In genomic region chr7:68748761-68749635, GRCm38 (mm10) we compare ENCODE assay signal across 8 mouse cellular contexts. TPM values are rescaled to one million over a fixed set of nuclear protein-coding genes. Genes with fewer than 3 reads are reported as not detected.
DNase-seq lines count a peak whose midpoint lies in the region; ATAC-seq lines count a peak whose summit lies in the region.

Gene Arrdc4 (minus strand): TSS chr7:68749241.

- DNase-seq in adrenal gland, postnatal 14 days: peak; percentile 99
- DNase-seq in embryonic facial prominence, embryonic 10.5 days (ENCODE audit: low spot score): peak; percentile 98
- DNase-seq in gastrocnemius, postnatal 4 days (ENCODE audit: low spot score in 2 of 2): peak; percentile 93 to 97
- DNase-seq in left cerebral cortex, postnatal 14 days (ENCODE audit: low spot score in 2 of 2): peak; percentile 99 to 100
- peak; percentile 99 for DNase-seq in right cerebral cortex, postnatal 25 days
- DNase-seq in urinary bladder, postnatal 36 days (ENCODE audit: low spot score in 2 of 2): peak; percentile 99

- peaks cover 21% of the 10 kb centered on the region for H3K4me1 ChIP-seq in embryonic facial prominence, embryonic 10.5 days
- H3K4me1 ChIP-seq in intestine, embryonic 15.5 days (replicated peaks): peaks cover 12% of the 10 kb centered on the region

- H3K4me3 ChIP-seq in embryonic facial prominence, embryonic 10.5 days: peak within 1 kb of the TSS; percentile 89
- H3K4me3 ChIP-seq in intestine, embryonic 15.5 days (replicated peaks): peak within 1 kb of the TSS; percentile 66

- no peaks in the 10 kb centered on the region for H3K27me3 ChIP-seq in embryonic facial prominence, embryonic 10.5 days (replicated peaks; ENCODE audit: low read depth, poor library complexity, severe bottlenecking)
- no peaks in the 10 kb centered on the region for H3K27me3 ChIP-seq in intestine, embryonic 15.5 days (replicated peaks)

- ATAC-seq in intestine, embryonic 15.5 days: peak; percentile 99
- peak; percentile 100 for ATAC-seq in megakaryocyte-erythroid progenitor cell, adult 5-6 weeks (replicated peaks; ENCODE audit: low FRiP score, low TSS enrichment, poor library complexity, severe bottlenecking)

- H3K9me3 ChIP-seq in embryonic facial prominence, embryonic 10.5 days: no peaks in the 10 kb centered on the region
- no peaks in the 10 kb centered on the region for H3K9me3 ChIP-seq in intestine, embryonic 15.5 days

- peaks cover 7% of the 10 kb centered on the region for H3K36me3 ChIP-seq in embryonic facial prominence, embryonic 10.5 days (replicated peaks)
- no peaks in the 10 kb centered on the region for H3K36me3 ChIP-seq in intestine, embryonic 15.5 days

- peak within 1 kb of the TSS; percentile 87 for H3K27ac ChIP-seq in embryonic facial prominence, embryonic 10.5 days (replicated peaks)
- H3K27ac ChIP-seq in intestine, embryonic 15.5 days: peak within 1 kb of the TSS; percentile 81

- peak within 1 kb of the TSS; percentile 75 for H3K9ac ChIP-seq in intestine, embryonic 15.5 days

- WGBS in embryonic facial prominence, embryonic 10.5 days: under 1% methylated on average over 54 of the region's 54 CpGs
- WGBS in intestine, embryonic 15.5 days: under 1% methylated on average over 54 of the region's 54 CpGs

- H3K4me2 ChIP-seq in intestine, embryonic 15.5 days (replicated peaks): peak within 1 kb of the TSS; percentile 79

- intact Hi-C loops in left cerebral cortex, postnatal 14 days (cut with DNase I): loop anchor here (5.0 kb wide), 1 partner anchor 73 kb away; no protein-coding TSS in a partner anchor

RNA-seq across cellular contexts. Expression of gene Arrdc4, which starts in this region (rescaled TPM):
- total RNA-seq in adrenal gland, postnatal 14 days (2021): 17.6 and 25.2 TPM in 2 replicates
- polyA plus RNA-seq in embryonic facial prominence, embryonic 10.5 days (2016; fragmentation: Nextera tagmentation; extraction: Ambion mirVana): 15.3 and 16.2 TPM in 2 replicates
- total RNA-seq in gastrocnemius, postnatal 4 days (2021): 10 to 100 TPM; 15.6 to 15.9 TPM
- polyA plus RNA-seq in intestine, embryonic 15.5 days (2015; fragmentation: Nextera tagmentation; extraction: Ambion mirVana): 28.2 and 29.6 TPM in 2 replicates
- 10 to 100 TPM; 12.1 to 14.2 TPM for total RNA-seq in left cerebral cortex, postnatal 14 days (2021)
- 3.5 and 8.3 TPM in 2 replicates for total RNA-seq in megakaryocyte-erythroid progenitor cell, adult 5-6 weeks (2014; fragmentation: Nextera tagmentation)
- 9.6 and 12.8 TPM in 2 replicates for total RNA-seq in megakaryocyte-erythroid progenitor cell, adult 5-6 weeks (2017)

Comparison
In these comparisons a context has a peak if more than half of its experiments do, and no peak if none do; other contexts are left out.
1. Peak in every context shown above with its lines: DNase-seq, ATAC-seq, H3K4me3 ChIP-seq and H3K27ac ChIP-seq.